Mouse (Mus musculus): ENCODE data around the gene Fnip2.
"Not testable (repeated sequence)": the region's sequence is repeated elsewhere in the genome, so short reads cannot be mapped to it uniquely, and the experiment has no call there.

The Fnip2 gene

GRCm38 (mm10) chr3:79472362-79472761, 95.2 kb downstream of the Fnip2 start:
- DNase-seq, result no peak

DNA sequence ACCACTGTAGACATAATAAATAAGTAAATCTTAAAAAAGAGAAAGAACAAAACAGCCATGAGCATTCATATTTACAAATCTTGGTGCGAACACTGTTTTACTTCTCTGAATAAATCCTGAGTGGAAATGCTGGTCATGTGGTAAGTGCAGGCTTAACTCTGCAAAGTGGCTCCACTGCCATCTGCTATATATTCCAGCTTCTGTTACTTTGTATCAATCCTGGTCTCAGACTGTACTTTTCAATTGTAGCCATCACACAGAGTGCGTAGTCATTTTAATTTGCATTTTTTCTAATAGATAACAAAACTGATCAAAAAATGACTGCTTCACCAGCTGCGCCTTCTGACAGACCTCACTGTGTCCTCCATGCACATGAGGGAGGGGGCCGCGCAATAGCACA, 98.2 kb downstream of the Fnip2 start:
- DNase-seq, result no peak

- DNase-seq, result no peak
These were observed 108.8 kb downstream of the Fnip2 start for GRCm38 (mm10) chr3:79458651-79459275.

DNA sequence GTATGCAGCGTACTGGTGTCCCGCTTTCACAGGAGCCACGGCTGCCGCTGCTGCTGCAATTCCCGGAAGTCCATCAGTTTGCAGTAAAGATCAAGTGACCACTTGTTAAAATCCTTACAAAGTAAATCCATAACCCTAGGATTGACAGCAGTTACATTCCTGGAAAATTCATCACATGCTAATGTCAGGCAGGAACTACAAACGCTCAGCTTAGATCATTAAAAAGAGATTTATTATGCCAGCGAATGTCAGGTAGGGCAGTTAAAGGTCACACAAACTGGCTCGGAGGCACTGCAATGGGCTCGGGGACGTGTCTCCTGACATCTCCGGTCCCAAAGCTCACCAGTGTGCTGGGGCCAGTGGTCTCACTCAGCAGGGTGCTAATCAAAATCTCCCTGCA, 111.8 kb downstream of the Fnip2 start:
- DNase-seq, result no peak

DNA sequence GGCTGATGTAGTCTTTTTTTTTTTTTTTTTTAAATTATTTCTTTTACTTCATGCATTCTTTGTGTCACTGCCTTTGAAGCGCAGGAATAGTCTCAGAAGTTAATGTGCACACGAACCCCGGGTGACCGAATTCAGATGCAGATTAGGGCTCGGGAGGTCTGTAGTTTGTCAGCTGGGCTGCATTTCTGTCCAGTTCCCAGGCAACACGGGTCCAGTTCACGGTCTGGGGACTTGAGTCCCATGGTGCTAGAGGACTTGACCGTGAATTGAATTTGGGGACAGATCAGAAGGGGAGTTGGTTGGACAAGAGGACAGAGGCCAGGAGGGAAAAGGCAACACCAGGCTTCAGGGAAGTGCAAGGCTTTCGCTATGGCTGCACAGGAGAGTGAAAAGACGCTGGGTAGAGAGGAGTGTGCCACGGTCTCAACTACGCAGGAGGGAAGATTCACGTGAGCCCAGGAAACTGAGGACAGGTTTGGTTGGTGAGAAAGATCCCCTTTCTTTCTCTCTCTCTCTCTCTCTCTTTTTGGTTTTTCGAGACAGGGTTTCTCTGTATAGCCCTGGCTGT, 114.8 kb downstream of the Fnip2 start:
- no peak for DNase-seq

DNA sequence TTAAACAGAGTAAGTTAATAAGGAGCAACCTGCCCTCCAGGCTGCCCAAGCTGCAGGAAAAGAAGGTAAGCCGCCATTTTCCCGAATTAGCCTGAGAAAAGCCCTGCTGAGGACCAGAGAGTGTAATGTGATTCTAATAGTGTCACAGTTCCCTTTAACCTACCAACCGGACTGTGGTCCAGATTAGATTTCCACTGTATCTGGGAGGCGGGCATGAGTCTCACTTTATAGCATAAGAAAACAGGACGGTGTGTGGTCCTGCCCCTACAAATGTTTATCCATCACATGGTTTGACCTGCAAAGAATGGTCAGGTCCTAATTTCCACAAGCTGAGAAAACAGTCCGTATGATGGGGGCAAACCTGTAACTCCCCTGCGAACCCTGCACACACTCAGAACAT, 118.2 kb downstream of the Fnip2 start:
- DNase-seq, result no peak

- no peak for DNase-seq
These were observed 119.2 kb downstream of the Fnip2 start for GRCm38 (mm10) chr3:79448421-79448820.

GRCm38 (mm10) chr3:79446648-79447047, 120.9 kb downstream of the Fnip2 start:
- DNase-seq, result not testable (repeated sequence)

GRCm38 (mm10) chr3:79446124-79446523, 121.5 kb downstream of the Fnip2 start:
- DNase-seq, result no peak

DNA sequence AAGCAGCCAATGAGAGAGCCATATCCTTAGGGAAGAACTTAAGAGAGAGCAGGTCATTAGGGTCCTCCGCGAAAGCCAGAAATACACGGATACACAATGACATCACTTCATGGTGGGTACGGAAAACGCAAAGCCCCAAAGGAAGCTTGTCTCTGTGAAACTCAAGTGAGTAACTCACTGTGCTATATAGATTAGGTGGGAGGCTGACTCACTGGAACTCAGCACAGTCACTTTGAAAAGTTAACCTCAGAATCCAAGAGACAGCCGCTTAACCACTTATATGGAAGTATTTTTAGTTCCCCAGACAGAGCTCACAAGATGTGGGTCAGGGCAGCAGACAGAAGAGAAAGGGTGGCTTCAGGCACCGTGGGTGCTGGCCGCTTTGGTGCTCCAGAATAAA, 122.6 kb downstream of the Fnip2 start:
- DNase-seq, result no peak

- DNase-seq, result no peak
These were observed 123.7 kb downstream of the Fnip2 start for GRCm38 (mm10) chr3:79443850-79444249.

GRCm38 (mm10) chr3:79440976-79441491, 126.6 kb downstream of the Fnip2 start:
- peak; percentile 54 to 57 for DNase-seq

GRCm38 (mm10) chr3:79438276-79438675, 129.3 kb downstream of the Fnip2 start:
- no peak for DNase-seq

DNA sequence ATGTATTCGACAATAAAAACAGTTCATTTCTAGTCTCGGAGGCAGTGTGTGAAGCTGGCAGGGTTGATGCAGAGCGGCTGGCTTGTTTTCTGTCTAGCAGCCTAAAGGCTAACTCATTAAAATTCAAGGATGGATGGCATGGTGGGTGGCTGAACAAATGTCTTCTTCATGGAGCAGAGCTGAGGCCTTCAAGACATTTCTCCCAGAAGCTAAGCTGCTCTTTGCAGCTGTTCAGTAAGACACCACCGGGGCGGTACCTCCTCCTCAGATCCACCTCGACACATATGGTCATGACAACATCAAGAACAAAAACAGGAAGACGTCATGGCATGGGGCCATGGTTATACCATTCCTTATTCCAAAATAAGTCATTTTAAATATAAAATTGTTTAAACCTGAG, 131.4 kb downstream of the Fnip2 start:
- no peak for DNase-seq

GRCm38 (mm10) chr3:79434985-79435384, 132.6 kb downstream of the Fnip2 start:
- no peak for DNase-seq

- no peak for DNase-seq
These were observed 133.2 kb downstream of the Fnip2 start for GRCm38 (mm10) chr3:79434436-79434835.

DNA sequence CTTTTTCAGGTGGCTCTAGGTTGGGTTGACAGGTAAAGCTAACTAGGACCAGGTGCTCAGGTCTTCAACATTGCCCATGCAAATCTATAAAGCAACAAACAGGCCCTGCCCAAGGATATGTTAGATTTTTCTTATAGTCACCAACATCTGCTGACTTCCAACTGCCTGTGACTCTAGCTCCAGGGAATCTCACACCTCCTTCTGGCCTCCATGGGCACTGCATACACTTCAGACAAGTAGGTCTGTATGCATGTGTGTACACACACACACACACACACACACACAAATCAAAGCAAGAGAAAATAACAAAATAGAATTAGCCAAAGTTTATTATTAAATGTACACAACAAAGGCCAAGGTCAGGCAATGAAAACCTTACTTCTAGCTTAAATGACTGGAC, 134.0 kb downstream of the Fnip2 start:
- DNase-seq, result peak; percentile 10 to 35

DNA sequence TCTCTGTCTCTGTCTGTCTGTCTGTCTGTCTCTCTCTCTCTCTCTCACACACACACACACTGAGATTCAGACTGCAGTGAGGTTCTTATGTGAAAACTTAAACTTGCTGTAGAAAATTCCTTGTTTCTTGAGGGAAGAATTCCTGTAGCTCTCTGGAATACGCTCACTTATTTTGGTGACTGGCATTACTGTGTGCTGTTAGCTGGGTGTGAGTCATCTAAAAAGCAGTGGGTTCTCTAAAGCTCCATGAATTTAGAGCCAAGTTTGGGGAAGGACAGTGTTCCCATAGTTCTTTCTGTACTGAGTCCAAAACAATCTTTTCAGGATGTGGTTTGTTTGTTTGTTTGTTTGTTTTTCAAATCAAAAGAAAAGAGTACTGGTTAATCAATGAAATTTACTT, 142.2 kb downstream of the Fnip2 start:
- no peak for DNase-seq

DNA sequence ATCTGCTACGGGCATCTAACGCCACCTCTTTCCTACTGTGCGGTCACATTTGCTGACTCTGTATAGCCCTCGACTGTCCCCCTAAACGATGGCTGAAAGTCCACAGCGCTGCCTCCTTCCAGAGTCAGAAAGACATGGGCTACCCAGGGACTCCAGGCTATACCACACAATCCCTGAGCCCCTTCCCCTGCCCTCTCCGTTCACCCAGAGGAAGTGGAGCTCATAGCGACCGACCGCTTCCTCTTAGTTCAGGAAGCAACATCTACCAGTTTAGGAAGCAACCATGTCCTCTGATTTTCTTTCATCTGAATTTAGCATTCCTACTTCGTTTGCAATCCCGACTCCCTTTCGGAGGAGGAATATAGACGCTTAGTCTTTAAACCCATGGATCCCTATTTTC, 148.7 kb downstream of the Fnip2 start:
- no peak for DNase-seq

DNA sequence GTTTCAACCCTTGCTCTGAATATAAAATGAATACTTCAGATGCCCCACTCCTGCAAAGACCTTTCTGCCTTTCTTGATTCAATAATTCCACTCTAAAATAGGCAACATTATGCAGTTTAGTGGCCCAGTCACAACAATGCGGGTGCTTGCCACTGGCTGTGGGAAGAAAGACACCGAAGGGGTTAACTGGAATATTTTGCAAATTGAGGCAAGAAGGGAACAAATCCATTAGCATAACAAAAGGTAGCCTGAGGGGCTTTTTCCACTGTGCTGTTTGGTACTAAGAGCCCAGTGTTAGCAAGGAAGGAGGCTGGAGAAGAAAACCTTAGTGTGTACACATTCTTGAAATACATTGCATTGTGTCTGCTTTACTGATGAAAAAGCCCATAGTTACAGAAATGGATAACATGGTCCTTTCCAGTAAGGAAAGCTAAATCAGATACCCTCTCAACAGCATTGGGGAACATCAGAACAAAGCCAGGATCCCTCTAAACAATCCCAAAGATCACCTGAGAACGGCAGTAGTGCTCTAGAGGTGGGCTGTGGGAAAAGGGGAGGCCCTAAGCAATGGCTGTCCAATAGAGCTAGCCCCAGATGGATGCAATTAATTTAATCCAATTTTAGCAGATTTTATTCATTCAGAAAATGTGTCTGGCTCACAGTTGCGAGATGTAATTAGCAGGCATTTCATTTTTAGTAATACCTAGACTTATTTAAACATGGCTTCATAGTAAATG, 150.5 kb downstream of the Fnip2 start:
- DNase-seq, result no peak

DNA sequence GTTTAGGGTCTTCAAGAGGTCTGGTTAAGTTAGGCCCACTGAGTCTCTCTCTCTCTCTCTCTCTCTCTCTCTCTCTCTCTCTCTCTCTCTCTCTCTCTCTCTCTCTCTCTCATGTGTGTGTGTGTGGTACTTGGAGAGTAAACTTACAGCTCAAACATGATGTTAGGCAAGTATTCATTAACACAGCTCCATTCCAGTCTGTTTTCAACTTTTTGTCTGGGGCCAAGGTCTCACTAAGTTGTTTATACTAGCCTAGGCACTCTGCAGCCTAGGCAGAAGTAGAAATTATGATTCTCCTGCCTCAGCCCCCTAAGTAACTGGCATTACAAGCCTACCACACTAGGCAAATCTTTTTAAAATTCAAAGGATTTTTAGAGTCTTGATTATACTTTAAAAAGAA, 151.7 kb downstream of the Fnip2 start:
- DNase-seq, result no peak

GRCm38 (mm10) chr3:79415081-79415480, 152.5 kb downstream of the Fnip2 start:
- DNase-seq, result no peak

GRCm38 (mm10) chr3:79413492-79413891, 154.1 kb downstream of the Fnip2 start:
- DNase-seq, result no peak

GRCm38 (mm10) chr3:79411666-79412065, 155.9 kb downstream of the Fnip2 start:
- DNase-seq, result no peak
